Mouse (Mus musculus) CH12.LX (cell line): ENCODE data around the gene Kctd20.

Experiments
- CTCF ChIP-seq, 2 experiments: IDR thresholded peaks in 1 of 2; conservative IDR thresholded peaks in 1 of 2; 2 replicates each; pipeline ENCODE4 v1.5.1; 2011 to 2012; ENCODE audit warnings: low read depth in 2 of 2, low read length in 2 of 2, improper control_type of control experiment in 1 of 2, inconsistent platforms in 1 of 2, mild to moderate bottlenecking in 1 of 2, moderate library complexity in 1 of 2
- E2F4 ChIP-seq: IDR thresholded peaks from 2 replicates; pipeline ENCODE4 v1.6.1; 2011; ENCODE audit warnings: low read depth, low read length, improper control_type of control experiment; ENCODE audit not compliant: insufficient replicate concordance
- JUND ChIP-seq: conservative IDR thresholded peaks from 2 replicates; pipeline ENCODE4 v1.6.1; 2011; ENCODE audit warnings: low read depth, low read length, improper control_type of control experiment
- MEF2A ChIP-seq: IDR thresholded peaks from 2 replicates; pipeline ENCODE4 v1.6.1; 2014; ENCODE audit warnings: low read depth, mild to moderate bottlenecking, inconsistent platforms, low read length, improper control_type of control experiment, borderline replicate concordance
- NELFE ChIP-seq: IDR thresholded peaks from 2 replicates; pipeline ENCODE4 v1.6.1; 2011; ENCODE audit warnings: low read depth, low read length, improper control_type of control experiment
- NRF1 ChIP-seq: IDR thresholded peaks from 2 replicates; pipeline ENCODE4 v1.6.1; 2014; ENCODE audit warnings: low read depth, mild to moderate bottlenecking, inconsistent platforms, low read length, improper control_type of control experiment, moderate library complexity
- POLR2A ChIP-seq: IDR thresholded peaks from 2 replicates; pipeline ENCODE4 v1.6.1; 2011; ENCODE audit warnings: low read depth, mild to moderate bottlenecking, improper control_type of control experiment, low read length
- RAD21 ChIP-seq: IDR thresholded peaks from 2 replicates; pipeline ENCODE4 v1.6.1; 2011; ENCODE audit warnings: low read depth, mild to moderate bottlenecking, low read length, improper control_type of control experiment, moderate library complexity
- USF1 ChIP-seq: IDR thresholded peaks from 2 replicates; pipeline ENCODE4 v1.6.1; 2014; ENCODE audit warnings: low read depth, mild to moderate bottlenecking, inconsistent platforms, low read length, improper control_type of control experiment
- ZC3H11A ChIP-seq: IDR thresholded peaks from 2 replicates; pipeline ENCODE4 v1.6.1; 2012; ENCODE audit warnings: low read depth, mild to moderate bottlenecking, inconsistent platforms, low read length, improper control_type of control experiment

GRCm38 (mm10) chr17:28921086-28921485 is 30.7 kb upstream of the Kctd20 start:
- TF ChIP-seq CTCF (conservative IDR thresholded peaks at IDR 0.05 in 1 of 2, IDR thresholded peaks at IDR 0.05 in 1 of 2; ENCODE audit: low read depth in 2 of 2, low read length in 2 of 2): no peak
- no peak for TF ChIP-seq POLR2A
- TF ChIP-seq RAD21: no peak
- TF ChIP-seq MEF2A: no peak
- TF ChIP-seq E2F4: no peak
- no peak for TF ChIP-seq ZC3H11A
- no peak for TF ChIP-seq NRF1
- TF ChIP-seq NELFE: no peak
- TF ChIP-seq USF1: no peak
- TF ChIP-seq JUND: no peak
